Mouse (Mus musculus) gastrocnemius, postnatal 4 days (tissue): Measurements from ENCODE around the gene Gm8693. TPM values are rescaled to one million over a fixed set of nuclear protein-coding genes. Genes with fewer than 3 reads are reported as not detected.
"Not testable (repeated sequence)": the region's sequence is repeated elsewhere in the genome, so short reads cannot be mapped to it uniquely, and the experiment has no call there.

Experiments used
- DNase-seq, 2 experiments: peaks; one replicate each; pipeline ENCODE4 v3.0.0; 2021 to 2022; ENCODE audit warnings: low spot score in 2 of 2, mixed read lengths in 2 of 2
- long read RNA-seq, 2 experiments: library from polyadenylated mRNA; stranded (forward); transcript quantifications; one replicate each; pipeline ENCODE4 v2.0.0; 2021
- total RNA-seq, 2 experiments: library from RNA; stranded (reverse); gene quantifications; 2 replicates each; pipeline ENCODE4 v1.2.3; 2021

Gm8693 gene
- not detected for total RNA-seq
- long read RNA-seq, experiment 1: 0 reads
- long read RNA-seq, experiment 2: 0 reads

- not testable (repeated sequence) for DNase-seq
Measured at GRCm38 (mm10) chr7:22692217-22692616, at the start of gene Gm8693. Gene Gm8693, minus strand, starts transcription at chr7:22692317.

DNA sequence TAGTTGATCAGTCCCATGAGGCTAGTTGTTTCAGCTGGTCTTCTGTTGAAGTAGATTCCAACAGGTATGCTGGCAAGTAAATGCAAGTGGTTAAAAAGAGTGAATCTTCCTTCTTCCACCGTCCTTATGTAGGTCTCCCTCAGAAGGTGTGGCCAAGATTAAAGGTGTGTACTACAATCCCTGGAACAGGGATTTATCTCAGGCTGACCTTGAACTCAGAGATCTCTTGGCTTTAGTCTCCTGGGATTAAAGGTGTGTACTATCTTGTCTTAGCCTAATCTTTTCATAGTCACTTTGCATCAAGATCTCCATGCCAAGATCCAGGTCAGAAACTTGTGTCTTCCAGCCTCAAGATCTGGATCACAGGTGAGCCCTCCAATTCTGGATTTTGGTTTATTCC lies 27.5 kb upstream of the Gm8693 start, which contains the start of gene Gm4567:
Gene Gm4567 (minus strand): TSS at position 101 of the 400 bp plus-strand sequence.
- DNase-seq: not testable (repeated sequence)

- DNase-seq: not testable (repeated sequence)
Measured at GRCm38 (mm10) chr7:22657718-22658117, 34.4 kb downstream of the Gm8693 start, which contains the start of gene Vmn1r155. Gene Vmn1r155, plus strand, starts transcription at chr7:22658018.

Other genes with a start within 250 kb of the Gm8693 start
- not detected for gene Gm10665, start 228.2 kb downstream of the Gm8693 start, total RNA-seq
- not detected for gene Vmn1r151, start 192.6 kb downstream of the Gm8693 start, total RNA-seq
- not detected for gene Vmn1r152, start 169.3 kb downstream of the Gm8693 start, total RNA-seq
- gene Gm8677, start 157.4 kb downstream of the Gm8693 start, total RNA-seq: not detected
- not detected for gene Gm4201, start 127.0 kb downstream of the Gm8693 start, total RNA-seq
- gene Gm4565, start 104.2 kb downstream of the Gm8693 start, total RNA-seq: not detected
- not detected for gene Vmn1r155, start 34.3 kb downstream of the Gm8693 start, total RNA-seq
- gene Gm4567, start 27.4 kb upstream of the Gm8693 start, total RNA-seq: not detected
- gene Vmn1r157, start 69.4 kb upstream of the Gm8693 start, total RNA-seq: not detected
- not detected for gene Vmn1r158, start 98.5 kb upstream of the Gm8693 start, total RNA-seq
- not detected for gene Vmn1r159, start 151.3 kb upstream of the Gm8693 start, total RNA-seq
- gene Vmn1r160, start 178.9 kb upstream of the Gm8693 start, total RNA-seq: not detected